Mouse (Mus musculus) heart, adult 11 months (tissue): ENCODE results near the gene Cmc2.

ENCODE experiments used
- DNase-seq: peaks from one replicate; pipeline ENCODE4 v3.0.0; 2022

Cmc2 gene

GRCm38 (mm10) chr8:116905252-116905651 lies 16.0 kb downstream of the Cmc2 start:
- DNase-seq = peak; percentile 76

DNA sequence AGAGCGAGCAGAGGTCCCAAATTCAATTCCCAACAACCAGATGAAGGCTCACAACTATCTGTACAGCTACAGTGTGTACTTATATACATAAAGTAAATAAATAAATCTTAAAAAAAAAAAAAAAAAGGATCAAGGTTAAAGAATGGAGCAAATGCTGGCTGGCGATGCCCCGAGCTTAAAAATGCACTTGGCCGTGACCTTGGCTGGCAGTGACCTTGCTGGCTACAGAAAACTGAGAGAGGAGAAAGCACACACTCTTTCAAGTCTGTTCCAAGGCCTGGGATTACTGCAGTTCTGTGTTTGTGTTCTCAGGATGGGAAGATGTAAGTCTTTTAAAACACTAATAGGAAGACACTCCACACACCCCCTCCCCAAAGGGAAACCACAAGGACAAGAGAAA lies 16.5 kb downstream of the Cmc2 start:
- DNase-seq = peak; percentile 61

- peak; percentile 90 for DNase-seq
Observed at GRCm38 (mm10) chr8:116895521-116895920, 25.7 kb downstream of the Cmc2 start.

GRCm38 (mm10) chr8:116893938-116894337 lies 27.3 kb downstream of the Cmc2 start:
- DNase-seq = no peak

DNA sequence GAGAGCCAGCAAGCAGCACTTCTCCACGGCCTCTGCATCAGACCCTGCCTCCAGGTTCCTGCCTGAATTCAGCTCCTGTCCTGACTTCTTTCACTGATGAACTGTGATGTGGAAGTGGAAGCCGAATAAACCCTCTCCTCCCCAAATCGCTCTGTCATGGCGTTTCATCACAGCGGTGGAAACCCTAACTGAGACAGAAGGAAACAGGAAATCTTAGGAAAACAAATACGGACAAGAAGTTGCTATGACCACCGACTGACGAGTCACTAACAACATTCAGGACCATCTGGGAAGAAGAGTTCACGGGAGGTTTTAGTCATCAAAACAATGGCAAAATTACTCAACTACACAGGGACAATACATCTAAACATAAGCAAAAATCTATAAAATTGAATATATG lies 28.6 kb downstream of the Cmc2 start:
- peak; percentile 79 for DNase-seq

DNA sequence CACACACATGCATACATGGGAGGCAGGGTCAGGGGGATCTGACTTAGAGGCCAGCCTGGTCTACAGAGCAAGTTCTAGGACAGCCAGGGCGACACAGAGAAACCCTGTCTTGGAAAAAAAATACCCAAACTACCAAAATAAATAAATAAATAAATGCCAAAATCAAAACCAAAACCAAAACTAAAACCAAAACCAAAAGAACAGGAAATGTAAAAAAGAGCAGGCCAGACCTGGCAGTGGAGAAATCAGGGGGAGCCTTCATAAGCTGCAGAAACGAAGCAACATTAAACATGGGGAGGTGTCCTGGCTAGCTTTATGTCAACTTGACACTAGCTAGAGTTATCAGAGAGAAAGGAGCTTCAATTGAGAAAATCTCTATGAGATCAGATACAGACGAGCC lies 29.1 kb downstream of the Cmc2 start:
- DNase-seq = peak; percentile 46

DNA sequence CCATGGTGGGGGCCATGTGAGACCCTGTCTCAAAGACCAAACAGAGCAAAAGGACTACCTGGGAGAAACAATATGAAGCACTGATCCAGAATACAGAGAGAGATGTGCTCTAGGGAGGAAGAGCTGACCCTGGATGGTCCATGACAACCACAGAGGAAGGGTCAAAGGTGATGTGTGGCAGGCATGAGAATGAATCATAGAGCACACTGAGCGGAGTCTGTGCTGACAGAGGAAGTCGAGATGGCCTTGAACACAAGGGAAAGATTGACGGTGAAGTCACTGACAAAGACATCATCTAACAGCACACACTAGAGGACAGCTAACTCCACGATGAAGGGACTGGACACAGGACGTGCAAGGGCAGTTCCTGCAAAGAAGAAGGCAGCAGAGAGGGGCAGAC lies 29.8 kb downstream of the Cmc2 start:
- peak; percentile 29 for DNase-seq

- peak; percentile 87 for DNase-seq
Observed at GRCm38 (mm10) chr8:116887813-116888212, 33.4 kb downstream of the Cmc2 start.

DNA sequence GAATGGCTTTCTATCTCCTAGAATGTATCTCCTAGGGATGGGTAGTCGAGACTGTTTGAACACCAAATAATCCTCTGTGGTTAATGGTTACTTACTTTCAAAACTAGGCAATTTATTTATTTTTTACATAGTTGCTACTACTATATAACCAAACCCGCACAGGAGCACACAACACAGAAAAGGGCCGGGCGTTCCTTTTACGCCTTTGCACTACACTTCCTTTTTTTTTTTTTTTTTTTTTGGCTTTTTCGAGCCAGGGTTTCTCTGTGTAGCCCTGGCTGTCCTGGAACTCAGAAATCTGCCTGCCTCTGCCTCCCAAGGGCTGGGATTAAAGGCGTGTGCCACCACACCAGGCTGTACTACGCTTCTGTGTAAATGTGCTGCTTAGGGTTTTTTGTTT lies 39.9 kb downstream of the Cmc2 start:
- DNase-seq = no peak

DNA sequence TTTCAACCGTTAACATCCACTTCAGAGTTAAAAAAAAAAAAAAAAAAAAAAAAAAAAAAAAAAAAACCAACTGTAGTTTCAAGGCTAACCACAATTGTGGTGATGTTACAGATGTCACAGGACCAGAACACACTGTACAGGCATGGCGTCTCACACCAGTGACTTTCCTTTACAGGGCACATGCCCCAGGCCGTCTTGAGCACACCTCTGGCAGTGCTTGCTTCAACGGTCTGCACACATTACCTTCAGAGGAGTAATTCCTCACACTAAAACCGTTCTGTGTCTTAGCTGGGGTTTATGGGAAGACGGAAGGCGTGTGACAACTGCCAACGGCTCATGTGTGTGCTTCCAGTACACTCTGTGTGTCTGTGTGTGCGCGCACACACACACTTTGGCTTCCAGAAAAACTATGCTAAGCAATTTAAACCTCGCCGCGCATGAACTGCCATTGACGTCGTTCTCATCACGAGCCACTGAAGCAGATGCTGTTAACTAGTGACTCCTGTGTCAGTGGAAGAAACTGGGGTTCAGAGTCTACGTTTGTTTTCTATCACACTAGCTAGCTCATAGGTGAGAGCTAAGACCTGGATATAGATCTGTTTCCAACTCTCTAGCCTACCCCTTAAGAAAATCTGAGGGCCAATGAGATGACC lies 45.3 kb downstream of the Cmc2 start:
- DNase-seq = peak; percentile 51

DNA sequence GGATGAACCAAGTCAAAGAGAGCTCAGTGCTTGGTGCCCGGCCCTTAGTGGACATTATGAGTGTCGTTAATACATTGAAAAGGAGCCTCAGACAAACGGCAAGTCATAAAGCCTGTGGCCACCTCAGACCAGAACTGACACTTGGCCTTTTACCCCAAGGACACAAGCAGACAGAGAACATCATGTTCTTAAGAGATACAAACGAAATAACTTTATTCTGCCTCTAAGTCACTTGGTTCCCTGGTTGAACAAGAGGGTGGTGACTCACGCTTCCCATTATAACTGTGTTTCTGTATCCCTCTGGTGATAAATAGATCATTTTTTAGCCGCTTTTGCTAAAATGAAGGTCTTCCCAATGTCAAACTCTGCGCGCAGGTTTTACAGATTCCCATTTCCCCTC lies 47.3 kb downstream of the Cmc2 start:
- peak; percentile 74 for DNase-seq

- DNase-seq = peak; percentile 66
Observed at GRCm38 (mm10) chr8:116873586-116873985, 47.7 kb downstream of the Cmc2 start.

GRCm38 (mm10) chr8:116872761-116873342 lies 48.4 kb downstream of the Cmc2 start:
- peak; percentile 85 for DNase-seq

GRCm38 (mm10) chr8:116868699-116869098 lies 52.6 kb downstream of the Cmc2 start:
- peak; percentile 88 for DNase-seq

- DNase-seq = peak; percentile 88
Observed at GRCm38 (mm10) chr8:116867321-116867720, 53.9 kb downstream of the Cmc2 start.

- peak; percentile 89 for DNase-seq
Observed at GRCm38 (mm10) chr8:116866118-116866903, 54.9 kb downstream of the Cmc2 start.

DNA sequence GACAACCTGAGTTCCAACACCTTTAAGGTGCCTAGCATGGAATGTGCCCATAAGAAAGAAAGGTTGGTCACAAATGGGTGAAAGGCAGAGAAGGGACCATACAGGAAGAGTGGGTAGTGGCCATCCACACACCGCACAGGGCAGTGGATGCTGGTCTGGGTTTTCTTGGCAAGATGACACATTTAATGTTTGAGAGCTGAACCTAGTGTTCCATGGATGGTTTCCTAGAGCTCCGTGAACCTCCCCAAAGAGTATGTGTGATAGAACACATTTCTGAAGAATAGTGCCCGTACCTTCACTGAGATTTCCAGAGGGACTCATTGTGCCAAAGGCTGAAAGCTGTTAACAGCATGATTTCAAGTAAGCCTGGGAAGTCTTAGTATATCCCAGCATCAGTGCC lies 56.7 kb downstream of the Cmc2 start:
- DNase-seq = peak; percentile 63

- DNase-seq = no peak
Observed at GRCm38 (mm10) chr8:116864022-116864387, 57.2 kb downstream of the Cmc2 start.

GRCm38 (mm10) chr8:116863357-116864021 lies 57.8 kb downstream of the Cmc2 start:
- peak; percentile 98 for DNase-seq

- peak; percentile 42 for DNase-seq
Observed at GRCm38 (mm10) chr8:116862191-116862590, 59.1 kb downstream of the Cmc2 start.

DNA sequence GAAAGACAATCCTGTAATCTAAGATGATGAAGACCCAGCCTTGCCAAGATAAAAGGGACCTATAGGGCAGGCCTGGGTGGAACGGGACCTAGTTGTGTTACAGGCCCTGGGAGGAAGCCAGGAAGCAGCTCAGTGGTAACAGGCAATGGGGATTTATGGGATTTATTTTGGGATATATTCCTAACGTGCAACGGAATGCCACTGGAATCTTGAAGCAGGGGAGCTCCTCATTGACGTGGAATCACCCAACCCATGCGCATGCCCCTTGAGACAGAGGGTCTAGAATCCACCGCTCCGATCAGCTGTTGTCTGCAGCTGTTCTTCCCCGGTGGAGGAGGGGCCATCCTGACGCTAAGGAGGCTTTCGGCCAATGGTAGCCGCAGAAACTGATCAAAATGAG lies 69.2 kb downstream of the Cmc2 start:
- DNase-seq = peak; percentile 81

GRCm38 (mm10) chr8:116848042-116848441 lies 73.2 kb downstream of the Cmc2 start:
- peak; percentile 59 for DNase-seq

GRCm38 (mm10) chr8:116842678-116843077 lies 78.6 kb downstream of the Cmc2 start:
- DNase-seq = no peak
